Mouse (Mus musculus): ENCODE results near the gene Map3k4.
A peak's percentile ranks its signal among the peaks of the same experiment; 100 is the strongest.

The Map3k4 gene

GRCm38 (mm10) chr17:12318663-12319201 is at the start of gene Map3k4:
Gene Map3k4 (minus strand): TSS chr17:12318796.
- ATAC-seq (ENCODE audit: insufficient number of reproducible peaks, low FRiP score, low TSS enrichment) = peak; percentile 90

DNA sequence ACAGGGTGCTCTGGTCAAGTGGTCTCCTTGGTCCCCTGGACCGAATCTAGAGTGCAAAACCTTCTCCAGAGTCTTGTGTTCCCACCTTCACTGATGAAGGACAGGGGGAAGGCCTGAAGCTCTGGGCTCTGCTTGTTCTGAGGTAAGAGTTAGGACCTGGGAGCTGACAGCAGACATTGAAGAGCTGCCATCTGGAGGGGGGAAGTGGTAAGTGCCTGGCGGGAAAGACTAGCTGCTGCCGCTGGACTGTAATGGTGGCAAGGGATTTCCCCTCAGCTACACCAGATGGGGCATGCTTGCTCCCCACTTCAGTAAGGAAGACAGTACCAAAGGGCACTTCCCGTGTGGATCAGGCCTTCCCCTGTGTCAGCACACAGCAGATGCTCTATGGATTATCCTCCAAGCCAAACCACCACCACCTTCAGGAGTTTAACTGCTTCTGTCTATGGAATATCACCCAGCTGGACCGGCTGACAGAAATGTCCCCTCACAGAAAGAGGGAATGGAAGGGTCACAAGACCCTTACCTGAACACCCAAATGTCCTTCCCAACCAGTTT is 48.9 kb upstream of the Map3k4 start:
- no peak for ATAC-seq (ENCODE audit: insufficient number of reproducible peaks, low FRiP score, low TSS enrichment)

GRCm38 (mm10) chr17:12364426-12364735 is 45.8 kb upstream of the Map3k4 start:
- ATAC-seq (ENCODE audit: insufficient number of reproducible peaks, low FRiP score, low TSS enrichment) = no peak

DNA sequence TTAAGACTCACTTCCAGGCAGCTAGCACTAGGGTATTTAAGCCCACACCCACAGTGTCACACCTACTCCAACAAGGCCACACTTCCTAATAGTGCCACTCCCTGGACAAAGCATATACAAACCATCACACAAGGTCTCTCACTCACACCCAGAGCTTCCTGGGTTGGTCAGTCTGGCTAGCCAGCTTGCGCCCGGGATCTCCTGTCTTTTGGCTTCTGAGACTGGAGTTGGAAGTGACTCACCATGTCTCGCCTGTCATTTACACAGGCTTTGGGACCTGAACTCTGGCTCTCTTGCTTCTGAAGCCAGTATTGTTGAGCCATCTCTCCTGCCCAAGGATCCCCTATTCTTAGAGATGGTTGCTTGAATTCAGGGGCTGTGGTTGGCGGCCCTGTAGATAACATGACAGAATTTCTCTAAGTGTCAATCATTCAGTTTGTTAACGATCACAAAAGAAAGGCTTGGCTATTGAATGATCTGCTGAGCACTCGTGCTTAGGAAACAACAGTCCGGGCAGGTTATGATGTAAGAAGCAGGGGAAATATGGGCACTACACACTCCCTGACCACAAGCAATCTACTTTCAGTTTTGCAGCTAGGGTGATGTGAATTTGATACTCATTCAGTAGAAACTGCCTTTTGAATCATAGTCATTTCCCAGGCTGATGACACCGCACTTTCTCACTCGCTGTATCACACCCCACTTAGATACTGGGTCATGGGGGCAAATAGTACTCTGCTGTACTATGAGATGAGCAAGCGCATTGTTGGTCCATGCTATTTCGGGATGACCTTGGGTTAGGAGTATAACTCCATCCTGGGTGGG is 45.2 kb upstream of the Map3k4 start:
- ATAC-seq (ENCODE audit: insufficient number of reproducible peaks, low FRiP score, low TSS enrichment) = no peak

GRCm38 (mm10) chr17:12359876-12360275 is 41.3 kb upstream of the Map3k4 start:
- no peak for ATAC-seq (ENCODE audit: insufficient number of reproducible peaks, low FRiP score, low TSS enrichment)

- no peak for ATAC-seq (ENCODE audit: insufficient number of reproducible peaks, low FRiP score, low TSS enrichment)
These were observed 34.2 kb upstream of the Map3k4 start for GRCm38 (mm10) chr17:12352781-12353180.

GRCm38 (mm10) chr17:12351564-12351963 is 33.0 kb upstream of the Map3k4 start:
- no peak for ATAC-seq (ENCODE audit: insufficient number of reproducible peaks, low FRiP score, low TSS enrichment)

- ATAC-seq (ENCODE audit: insufficient number of reproducible peaks, low FRiP score, low TSS enrichment) = no peak
These were observed 28.9 kb upstream of the Map3k4 start for GRCm38 (mm10) chr17:12347462-12347861.

- ATAC-seq (ENCODE audit: insufficient number of reproducible peaks, low FRiP score, low TSS enrichment) = no peak
These were observed 25.2 kb upstream of the Map3k4 start for GRCm38 (mm10) chr17:12343702-12344376.

- no peak for ATAC-seq (ENCODE audit: insufficient number of reproducible peaks, low FRiP score, low TSS enrichment)
These were observed 18.6 kb upstream of the Map3k4 start for GRCm38 (mm10) chr17:12337156-12337555.

DNA sequence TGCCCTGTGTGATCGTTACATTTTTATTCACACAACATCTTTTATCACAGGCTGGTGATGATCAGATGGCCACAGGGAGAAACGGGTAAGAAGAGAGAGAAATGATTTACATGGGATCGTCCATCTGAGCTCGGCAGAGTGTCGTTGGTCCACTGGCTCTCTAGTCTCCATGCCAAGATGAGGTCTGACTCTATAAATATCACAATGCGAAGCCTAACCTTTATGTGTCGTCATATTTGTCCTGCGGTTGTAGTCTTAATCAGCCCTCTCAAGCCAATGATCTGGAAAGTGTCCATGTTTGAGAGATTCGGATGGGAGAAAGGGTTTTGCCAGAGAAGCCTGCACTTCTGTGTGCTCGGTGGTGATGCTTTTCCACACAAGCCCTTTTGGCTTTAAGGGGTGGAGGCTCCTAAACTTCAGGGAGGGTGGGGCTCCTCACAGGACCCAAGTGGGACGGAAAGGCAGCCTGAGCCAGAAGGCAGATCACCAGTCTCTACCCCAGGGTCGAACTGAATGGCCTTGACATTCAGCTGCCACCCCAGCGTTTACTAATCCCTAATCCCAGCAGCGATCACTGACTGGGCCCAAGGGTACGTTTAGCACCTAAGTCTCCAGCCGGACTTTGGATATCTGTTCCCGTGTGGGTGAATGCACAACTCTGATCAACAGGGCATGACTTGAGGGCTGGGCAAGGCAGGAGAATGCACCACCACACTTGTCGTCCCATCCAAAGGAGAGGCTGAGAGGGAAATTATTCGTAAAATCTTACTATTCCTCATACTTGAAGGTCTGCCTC is 17.7 kb upstream of the Map3k4 start:
- no peak for ATAC-seq (ENCODE audit: insufficient number of reproducible peaks, low FRiP score, low TSS enrichment)

- ATAC-seq (ENCODE audit: insufficient number of reproducible peaks, low FRiP score, low TSS enrichment) = no peak
These were observed 16.5 kb upstream of the Map3k4 start for GRCm38 (mm10) chr17:12335115-12335514.

DNA sequence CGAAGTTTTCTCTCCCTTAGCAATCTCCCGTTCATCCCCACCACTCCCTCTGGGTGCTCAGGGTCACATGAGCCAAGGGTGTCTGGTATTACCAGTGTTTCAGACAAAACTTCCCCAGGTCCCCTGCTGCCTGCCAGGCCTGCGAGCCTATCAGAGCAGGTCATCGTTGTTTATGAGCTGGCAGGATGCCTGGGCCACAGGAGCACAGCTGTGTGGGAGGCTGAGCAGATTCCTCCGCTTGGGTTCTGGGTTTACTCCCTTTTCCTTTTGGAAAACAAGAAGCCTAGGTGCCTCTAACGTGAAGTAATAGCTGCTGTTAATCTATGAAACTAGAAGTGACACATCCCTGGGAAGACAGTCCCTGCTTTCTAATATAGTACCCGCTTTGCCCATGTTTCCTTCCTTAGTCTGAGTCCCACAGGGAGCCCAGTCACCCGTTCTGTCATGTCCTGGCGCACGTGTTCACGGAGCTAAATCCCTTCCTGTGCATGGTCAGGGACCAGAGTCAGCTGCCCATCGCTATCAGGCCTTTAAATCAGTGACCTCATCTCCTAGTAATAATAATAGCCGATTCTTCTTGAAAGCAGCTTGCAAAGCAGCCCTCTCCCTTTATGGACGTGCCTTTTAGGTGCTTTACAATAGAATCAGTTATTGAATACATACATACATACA is 9.4 kb upstream of the Map3k4 start:
- no peak for ATAC-seq (ENCODE audit: insufficient number of reproducible peaks, low FRiP score, low TSS enrichment)

GRCm38 (mm10) chr17:12319786-12320185 is 1.2 kb upstream of the Map3k4 start:
- no peak for ATAC-seq (ENCODE audit: insufficient number of reproducible peaks, low FRiP score, low TSS enrichment)

- ATAC-seq (ENCODE audit: insufficient number of reproducible peaks, low FRiP score, low TSS enrichment) = peak; percentile 29; the same call in 1 of the 2 replicates
These were observed 493 bp downstream of the Map3k4 start for GRCm38 (mm10) chr17:12317954-12318651.

DNA sequence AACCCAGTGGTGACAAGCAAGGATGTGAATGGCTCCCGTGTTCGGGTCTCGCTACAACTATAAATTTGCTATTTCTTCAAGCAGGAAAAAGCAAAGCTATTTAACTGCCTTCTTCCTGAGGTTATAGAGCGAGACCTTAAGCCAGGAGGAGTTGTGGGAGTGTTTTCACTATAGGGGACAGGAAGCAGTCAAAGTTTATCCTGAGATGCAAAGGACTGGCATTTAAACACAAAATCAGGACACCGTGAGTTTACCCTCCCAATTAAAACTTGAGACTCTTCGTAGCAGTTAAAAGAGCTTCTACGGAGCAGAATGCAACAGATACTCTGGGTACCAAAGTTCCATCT is 1.0 kb downstream of the Map3k4 start:
- ATAC-seq (ENCODE audit: insufficient number of reproducible peaks, low FRiP score, low TSS enrichment) = no peak

GRCm38 (mm10) chr17:12316251-12316650 is 2.3 kb downstream of the Map3k4 start:
- no peak for ATAC-seq (ENCODE audit: insufficient number of reproducible peaks, low FRiP score, low TSS enrichment)

DNA sequence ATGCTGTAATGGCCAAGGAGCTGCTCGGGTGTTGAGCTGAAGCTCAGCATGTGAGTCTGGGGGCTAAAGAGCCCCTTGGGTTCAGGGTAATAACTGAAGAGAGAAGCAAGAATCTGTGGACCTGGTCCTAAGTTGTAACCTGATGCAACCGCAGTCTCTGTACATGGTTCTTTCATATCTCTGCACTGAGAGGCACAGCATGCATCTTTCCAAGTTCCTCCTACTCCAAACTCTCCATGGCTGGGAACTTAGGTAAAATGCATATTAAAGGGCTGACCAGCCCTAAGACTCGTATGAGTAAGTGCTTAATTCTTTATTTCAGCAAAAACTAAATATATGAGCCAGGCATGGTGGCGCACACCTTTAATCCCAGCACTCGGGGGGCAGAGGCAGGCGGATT is 6.3 kb downstream of the Map3k4 start:
- ATAC-seq (ENCODE audit: insufficient number of reproducible peaks, low FRiP score, low TSS enrichment) = no peak

GRCm38 (mm10) chr17:12309493-12309892 is 9.1 kb downstream of the Map3k4 start:
- ATAC-seq (ENCODE audit: insufficient number of reproducible peaks, low FRiP score, low TSS enrichment) = no peak

DNA sequence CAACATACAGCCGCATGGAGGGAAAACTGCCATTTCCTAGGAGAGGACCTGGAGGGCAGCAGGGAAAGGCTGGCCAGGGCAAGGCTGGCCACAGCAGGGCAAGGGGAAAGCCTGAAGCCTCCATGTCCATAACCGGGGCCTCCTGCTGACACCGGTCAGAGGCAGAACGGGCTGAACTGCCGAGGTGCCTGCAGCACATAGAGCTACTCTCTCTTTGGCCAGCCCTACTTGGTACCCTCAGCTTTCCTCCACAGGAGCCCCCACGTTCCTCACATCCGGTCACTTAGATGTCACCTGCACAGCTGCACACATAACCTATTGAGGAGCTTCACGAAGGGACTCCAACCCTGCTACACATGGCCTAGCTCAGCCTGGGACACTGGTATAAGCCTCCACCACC is 9.5 kb downstream of the Map3k4 start:
- ATAC-seq (ENCODE audit: insufficient number of reproducible peaks, low FRiP score, low TSS enrichment) = no peak

Measured in cerebellum, adult (tissue).